Mouse (Mus musculus) bone marrow macrophage, adult 2 months (primary cell): ENCODE results near the gene Col1a2.

Experiments
- CTCF ChIP-seq: IDR thresholded peaks from 2 replicates; pipeline ENCODE4 v1.5.1; 2012; ENCODE audit warnings: low read depth, mild to moderate bottlenecking, low read length, moderate library complexity
- POLR2A ChIP-seq: IDR thresholded peaks from 2 replicates; pipeline ENCODE4 v1.6.1; 2012; ENCODE audit warnings: mild to moderate bottlenecking, low read depth, low read length, borderline replicate concordance

DNA sequence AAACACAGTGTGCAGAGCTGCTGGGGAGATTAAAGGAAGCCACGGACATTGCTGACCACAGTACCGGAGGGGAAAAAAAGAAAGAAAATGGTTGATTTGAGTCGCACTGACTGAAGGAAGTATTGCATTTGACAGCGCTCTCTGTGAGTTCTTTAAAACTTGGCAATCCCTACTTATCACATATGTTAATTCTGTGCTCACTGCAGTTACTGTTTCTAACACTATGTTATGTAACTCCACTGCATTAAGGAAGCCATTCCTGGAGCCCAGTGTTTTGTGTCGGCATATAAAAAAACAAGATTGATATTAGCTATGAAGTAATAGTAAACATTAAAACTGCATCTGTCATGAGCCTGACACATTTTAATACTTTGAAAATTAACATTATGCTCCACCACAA lies 73.1 kb downstream of the Col1a2 start:
- no peak for TF ChIP-seq CTCF
- TF ChIP-seq POLR2A, result no peak
